Mouse (Mus musculus): ENCODE data around the gene Gcnt1. TPM values are rescaled to one million over a fixed set of nuclear protein-coding genes. Genes with fewer than 3 reads are reported as not detected.
A peak's percentile ranks its signal among the peaks of the same experiment; 100 is the strongest.

Gcnt1 gene
- polyA plus RNA-seq, 1 experiment from 2014 or later = 1.1 TPM

- Histone ChIP-seq H3K9me3 (ENCODE audit: control insufficient read depth) (no peaks in the 10 kb centered on the region), H3K27ac (ENCODE audit: low read depth, low read length) (peak within 1 kb of the TSS; percentile 93), H3K36me3 (ENCODE audit: control insufficient read depth, insufficient read depth) (peaks cover 11% of the 10 kb centered on the region; the same call in 1 of the 2 replicates), H3K27me3 (replicated peaks; ENCODE audit: control insufficient read depth, insufficient read depth, low read length) (no peaks in the 10 kb centered on the region), H3K4me3 (ENCODE audit: low read depth, low read length) (peak within 1 kb of the TSS; percentile 91), H3K4me1 (replicated peaks; ENCODE audit: control insufficient read depth, insufficient read depth, low read length) (peaks cover 4% of the 10 kb centered on the region; the same call in 1 of the 2 replicates), H3K9ac (ENCODE audit: low read depth, low read length) (peak within 1 kb of the TSS; percentile 95), H3K4me2 (replicated peaks; ENCODE audit: low read depth) (peak within 1 kb of the TSS; percentile 71)
- WGBS = under 1% methylated on average over 83 of the region's 83 CpGs
- peak; percentile 98 for ATAC-seq
- TF ChIP-seq CTCF (IDR thresholded peaks at IDR 0.05; ENCODE audit: low read depth) = no peak
These were observed 21.4 kb upstream of the Gcnt1 start, which contains the start of gene Rfk for GRCm38 (mm10) chr19:17393841-17394591. Rfk (plus strand) TSS chr19:17394043.

DNA sequence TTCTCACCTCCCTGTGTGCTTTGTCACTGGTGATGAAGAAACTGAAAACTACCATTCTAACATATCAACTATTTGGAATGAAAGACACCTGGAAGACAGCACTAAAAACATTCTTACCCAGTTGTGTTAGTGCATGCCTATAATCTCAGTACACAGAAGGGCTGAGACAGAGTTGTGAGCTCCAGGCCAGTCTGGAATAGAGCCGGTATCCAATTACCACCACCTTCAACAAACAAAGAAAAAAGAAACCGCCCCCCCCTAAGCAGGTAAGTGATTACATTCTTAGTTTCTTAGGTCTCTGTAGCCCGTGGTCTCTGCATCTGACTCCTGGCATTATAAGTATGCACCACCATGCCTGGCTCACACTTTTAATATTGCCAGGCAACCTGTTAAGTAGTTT, 20.2 kb upstream of the Gcnt1 start:
- no peak for ATAC-seq
- WGBS = 3% methylated on average over 3 of the region's 3 CpGs
- Histone ChIP-seq H3K4me1 (replicated peaks; ENCODE audit: control insufficient read depth, insufficient read depth, low read length) (peaks cover 4% of the 10 kb centered on the region; the same call in 1 of the 2 replicates), H3K27me3 (replicated peaks; ENCODE audit: control insufficient read depth, insufficient read depth, low read length) (no peaks in the 10 kb centered on the region), H3K9ac (ENCODE audit: low read depth, low read length) (no peak overlapping the region), H3K4me3 (ENCODE audit: low read depth, low read length) (peak overlapping the region; percentile 91; the same call in 1 of the 2 replicates), H3K36me3 (ENCODE audit: control insufficient read depth, insufficient read depth) (0 out of 2 replicates have a peak, but pooled peaks cover 3% of the 10 kb centered on the region), H3K4me2 (replicated peaks; ENCODE audit: low read depth) (peak overlapping the region; percentile 71), H3K27ac (ENCODE audit: low read depth, low read length) (no peak overlapping the region), H3K9me3 (ENCODE audit: control insufficient read depth) (no peaks in the 10 kb centered on the region)
- TF ChIP-seq CTCF (IDR thresholded peaks at IDR 0.05; ENCODE audit: low read depth) = no peak

DNA sequence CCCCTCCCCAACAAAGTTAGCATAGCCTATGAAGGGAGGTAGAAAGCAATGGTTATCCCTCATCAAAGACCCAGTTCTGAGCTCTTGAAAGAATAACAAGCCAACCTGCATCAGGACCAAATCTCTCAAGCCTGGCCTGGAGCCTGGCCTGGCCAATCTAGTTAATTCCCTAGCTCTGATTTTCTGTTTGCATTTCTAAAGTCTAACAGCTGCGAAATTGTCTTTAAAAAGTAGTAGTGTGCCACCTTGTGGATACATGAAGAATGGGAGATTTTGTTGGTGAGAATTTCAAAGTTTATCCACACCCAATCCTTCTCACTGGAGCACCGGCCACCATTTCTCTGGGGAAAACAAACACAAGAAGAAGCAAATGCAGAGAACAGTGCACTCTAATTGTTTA, 15.8 kb upstream of the Gcnt1 start:
- Histone ChIP-seq H3K4me2 (replicated peaks; ENCODE audit: low read depth) (no peak overlapping the region), H3K4me1 (replicated peaks; ENCODE audit: control insufficient read depth, insufficient read depth, low read length) (no peaks in the 10 kb centered on the region), H3K9me3 (ENCODE audit: control insufficient read depth) (no peaks in the 10 kb centered on the region), H3K9ac (ENCODE audit: low read depth, low read length) (no peak overlapping the region), H3K27ac (ENCODE audit: low read depth, low read length) (no peak overlapping the region), H3K27me3 (replicated peaks; ENCODE audit: control insufficient read depth, insufficient read depth, low read length) (no peaks in the 10 kb centered on the region), H3K4me3 (ENCODE audit: low read depth, low read length) (no peak overlapping the region), H3K36me3 (ENCODE audit: control insufficient read depth, insufficient read depth) (no peaks in the 10 kb centered on the region)
- peak; percentile 35; the same call in 1 of the 2 replicates for ATAC-seq
- 5% methylated on average over 2 of the region's 2 CpGs for WGBS
- TF ChIP-seq CTCF (IDR thresholded peaks at IDR 0.05; ENCODE audit: low read depth) = peak; percentile 74

DNA sequence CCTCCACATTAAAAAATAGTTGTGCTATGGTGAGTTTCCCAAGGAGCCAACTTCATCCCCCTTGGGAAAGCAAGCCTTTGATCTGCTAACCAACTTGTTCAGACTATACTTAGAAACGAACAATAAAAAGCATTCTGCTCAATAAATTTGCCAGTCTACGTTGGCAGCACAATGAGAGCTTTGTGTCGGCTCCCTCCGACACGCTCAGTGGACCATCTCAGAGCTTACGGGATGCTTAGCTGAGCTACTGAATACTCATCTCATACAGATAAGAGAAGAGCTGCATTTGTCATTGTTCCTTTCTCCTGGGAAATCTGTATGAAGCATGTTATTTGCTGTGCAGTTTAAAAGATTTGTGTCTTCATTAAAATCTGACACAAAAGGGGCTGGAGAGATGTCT, 13.8 kb upstream of the Gcnt1 start:
- H3K36me3 ChIP-seq (ENCODE audit: control insufficient read depth, insufficient read depth) = no peaks in the 10 kb centered on the region
- no peaks in the 10 kb centered on the region for H3K9me3 ChIP-seq (ENCODE audit: control insufficient read depth)
- no peak overlapping the region for H3K27ac ChIP-seq (ENCODE audit: low read depth, low read length)
- no peak for ATAC-seq
- no peak overlapping the region for H3K9ac ChIP-seq (ENCODE audit: low read depth, low read length)
- TF ChIP-seq CTCF (IDR thresholded peaks at IDR 0.05; ENCODE audit: low read depth) = no peak
- no peaks in the 10 kb centered on the region for H3K4me1 ChIP-seq (replicated peaks; ENCODE audit: control insufficient read depth, insufficient read depth, low read length)
- no peaks in the 10 kb centered on the region for H3K27me3 ChIP-seq (replicated peaks; ENCODE audit: control insufficient read depth, insufficient read depth, low read length)
- no peak overlapping the region for H3K4me2 ChIP-seq (replicated peaks; ENCODE audit: low read depth)
- 76% methylated on average over 6 of the region's 6 CpGs for WGBS
- H3K4me3 ChIP-seq (ENCODE audit: low read depth, low read length) = no peak overlapping the region

DNA sequence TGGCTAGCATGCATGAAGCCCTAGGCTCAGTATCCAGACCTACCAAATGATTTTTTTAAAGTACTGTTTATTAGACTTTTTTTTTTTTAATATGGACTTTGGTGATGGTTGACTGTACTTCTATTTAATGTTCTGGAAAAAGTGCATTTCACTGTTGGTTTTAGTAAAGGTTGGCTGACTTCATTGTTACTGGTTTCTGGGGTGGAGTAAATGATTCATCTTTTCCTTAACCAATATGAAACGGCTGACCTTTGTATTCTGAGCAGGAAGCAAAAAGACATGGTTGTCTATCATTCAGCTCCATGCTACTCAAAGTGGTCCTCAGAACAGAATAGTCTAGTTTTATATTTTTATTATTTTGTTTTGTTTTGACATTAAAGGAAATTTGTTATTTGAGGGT, 12.8 kb upstream of the Gcnt1 start:
- H3K36me3 ChIP-seq (ENCODE audit: control insufficient read depth, insufficient read depth) = no peaks in the 10 kb centered on the region
- no peak for TF ChIP-seq CTCF (IDR thresholded peaks at IDR 0.05; ENCODE audit: low read depth)
- H3K27ac ChIP-seq (ENCODE audit: low read depth, low read length) = no peak overlapping the region
- H3K4me3 ChIP-seq (ENCODE audit: low read depth, low read length) = no peak overlapping the region
- no peaks in the 10 kb centered on the region for H3K9me3 ChIP-seq (ENCODE audit: control insufficient read depth)
- H3K4me2 ChIP-seq (replicated peaks; ENCODE audit: low read depth) = no peak overlapping the region
- no peaks in the 10 kb centered on the region for H3K4me1 ChIP-seq (replicated peaks; ENCODE audit: control insufficient read depth, insufficient read depth, low read length)
- ATAC-seq = no peak
- no peaks in the 10 kb centered on the region for H3K27me3 ChIP-seq (replicated peaks; ENCODE audit: control insufficient read depth, insufficient read depth, low read length)
- H3K9ac ChIP-seq (ENCODE audit: low read depth, low read length) = no peak overlapping the region
- WGBS = 26% methylated on average over 1 of the region's 1 CpGs

DNA sequence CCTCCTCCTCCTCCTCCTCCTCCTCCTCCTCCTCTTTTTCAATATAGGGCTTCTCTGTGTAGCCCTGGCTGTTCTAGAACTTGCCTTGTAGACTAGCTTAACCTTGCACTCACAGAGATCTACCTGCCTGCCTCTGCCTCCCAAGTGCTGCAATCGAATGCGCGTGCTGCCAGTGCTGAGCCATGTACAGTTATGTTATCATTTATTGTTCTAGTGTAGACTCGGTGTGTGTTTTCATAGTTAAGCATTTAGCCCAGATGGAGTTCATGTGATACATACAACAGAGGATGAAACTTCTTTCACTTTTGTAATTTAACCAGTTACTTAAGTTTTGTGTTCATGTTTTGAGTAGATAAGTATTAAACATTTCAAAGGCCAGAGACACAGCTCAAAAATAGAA, 12.4 kb upstream of the Gcnt1 start:
- Histone ChIP-seq H3K9ac (ENCODE audit: low read depth, low read length) (no peak overlapping the region), H3K27me3 (replicated peaks; ENCODE audit: control insufficient read depth, insufficient read depth, low read length) (no peaks in the 10 kb centered on the region), H3K4me3 (ENCODE audit: low read depth, low read length) (no peak overlapping the region), H3K4me1 (replicated peaks; ENCODE audit: control insufficient read depth, insufficient read depth, low read length) (no peaks in the 10 kb centered on the region), H3K9me3 (ENCODE audit: control insufficient read depth) (no peaks in the 10 kb centered on the region), H3K4me2 (replicated peaks; ENCODE audit: low read depth) (no peak overlapping the region), H3K27ac (ENCODE audit: low read depth, low read length) (no peak overlapping the region), H3K36me3 (ENCODE audit: control insufficient read depth, insufficient read depth) (no peaks in the 10 kb centered on the region)
- WGBS = 77% methylated on average over 4 of the region's 4 CpGs
- TF ChIP-seq CTCF (IDR thresholded peaks at IDR 0.05; ENCODE audit: low read depth) = no peak
- no peak for ATAC-seq

Data from intestine, postnatal 0 days (tissue).